Mouse (Mus musculus) adrenal gland, adult (tissue): ENCODE measurements around the gene Srrd.
"Not testable (repeated sequence)": the region's sequence is repeated elsewhere in the genome, so short reads cannot be mapped to it uniquely, and the experiment has no call there.

Experiments used
- DNase-seq, 2 experiments: peaks; one replicate each; pipeline ENCODE4 v3.0.0; 2022 to 2023; ENCODE audit warnings: low spot score in 1 of 2; ENCODE audit not compliant: inconsistent age in 2 of 2

Srrd gene

DNA sequence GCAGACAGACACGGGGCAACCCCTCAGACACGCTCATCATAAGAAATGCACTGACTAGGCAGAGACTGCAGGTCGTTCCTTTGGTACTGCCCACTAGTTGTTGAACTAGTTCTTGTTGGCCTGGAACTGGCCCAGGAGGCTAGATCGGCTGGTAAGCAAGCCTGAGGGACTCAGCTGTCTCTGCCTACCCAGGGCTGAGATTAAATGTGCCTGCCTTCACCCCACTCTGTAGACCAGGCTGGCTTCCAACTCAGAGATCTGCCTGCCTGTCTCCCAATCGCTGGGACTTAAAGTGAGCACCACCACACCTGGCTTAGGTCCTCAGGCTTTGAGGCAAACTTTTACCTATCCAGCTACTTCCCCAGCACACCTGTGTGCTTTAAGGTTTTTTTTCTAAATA, 22.5 kb downstream of the Srrd start:
- DNase-seq: no peak

DNA sequence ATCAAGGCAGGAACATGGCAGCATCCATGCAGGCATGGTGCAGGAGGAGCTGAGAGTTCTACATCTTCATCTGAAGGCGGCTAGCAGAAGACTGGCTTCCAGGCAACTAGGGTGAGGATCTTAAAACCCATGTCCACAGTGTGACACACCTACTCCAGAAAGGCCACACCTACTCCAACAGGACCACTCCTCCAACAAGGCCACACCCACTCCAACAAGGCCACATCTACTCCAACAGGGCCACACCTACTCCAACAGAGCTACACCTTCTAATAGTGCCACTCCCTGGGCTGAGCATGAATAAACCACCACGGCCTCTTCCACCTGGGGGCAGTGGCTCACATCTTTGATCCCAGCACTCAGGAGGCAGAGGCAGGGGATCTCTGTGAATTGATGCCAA, 23.5 kb downstream of the Srrd start:
- DNase-seq: not testable (repeated sequence)

DNA sequence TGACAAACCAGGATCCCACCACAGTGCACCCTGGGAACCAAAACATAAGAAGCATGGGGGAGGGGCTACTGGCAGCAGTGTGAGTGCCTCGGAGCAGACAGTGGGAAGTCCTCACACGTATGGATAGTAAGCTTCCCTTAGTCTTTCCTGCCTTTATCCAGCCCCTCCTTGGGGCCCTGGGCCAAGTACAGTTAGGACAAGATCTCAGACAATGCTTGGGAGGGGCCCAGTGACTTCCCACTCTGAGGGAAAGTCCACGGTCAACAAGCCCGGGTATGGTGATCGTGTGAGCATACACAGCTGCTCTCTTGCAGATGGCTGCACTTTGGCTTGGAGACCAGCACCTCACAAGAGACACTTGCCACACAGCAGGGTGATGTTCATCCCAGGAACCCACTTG, 25.5 kb downstream of the Srrd start:
- peak; percentile 34 to 62 for DNase-seq

DNA sequence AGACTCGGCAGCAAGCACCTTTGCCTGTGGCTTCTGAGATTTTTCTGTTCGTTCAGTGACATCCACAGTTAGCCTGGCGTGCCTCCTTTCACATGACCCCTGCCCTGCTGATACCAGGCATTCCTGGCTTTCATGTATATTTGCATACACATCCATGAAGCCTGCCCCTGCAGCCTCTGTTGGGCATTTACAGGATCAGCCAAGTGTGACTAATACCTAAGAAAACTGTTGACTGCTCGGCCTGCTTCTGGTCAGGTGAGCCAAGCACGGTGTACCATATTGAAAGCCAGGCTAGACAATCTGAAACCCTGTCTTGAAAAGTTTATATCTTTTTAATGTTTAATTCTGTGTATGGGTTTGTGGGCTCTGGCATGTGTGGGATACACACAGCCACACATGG, 26.4 kb downstream of the Srrd start:
- DNase-seq: no peak

DNA sequence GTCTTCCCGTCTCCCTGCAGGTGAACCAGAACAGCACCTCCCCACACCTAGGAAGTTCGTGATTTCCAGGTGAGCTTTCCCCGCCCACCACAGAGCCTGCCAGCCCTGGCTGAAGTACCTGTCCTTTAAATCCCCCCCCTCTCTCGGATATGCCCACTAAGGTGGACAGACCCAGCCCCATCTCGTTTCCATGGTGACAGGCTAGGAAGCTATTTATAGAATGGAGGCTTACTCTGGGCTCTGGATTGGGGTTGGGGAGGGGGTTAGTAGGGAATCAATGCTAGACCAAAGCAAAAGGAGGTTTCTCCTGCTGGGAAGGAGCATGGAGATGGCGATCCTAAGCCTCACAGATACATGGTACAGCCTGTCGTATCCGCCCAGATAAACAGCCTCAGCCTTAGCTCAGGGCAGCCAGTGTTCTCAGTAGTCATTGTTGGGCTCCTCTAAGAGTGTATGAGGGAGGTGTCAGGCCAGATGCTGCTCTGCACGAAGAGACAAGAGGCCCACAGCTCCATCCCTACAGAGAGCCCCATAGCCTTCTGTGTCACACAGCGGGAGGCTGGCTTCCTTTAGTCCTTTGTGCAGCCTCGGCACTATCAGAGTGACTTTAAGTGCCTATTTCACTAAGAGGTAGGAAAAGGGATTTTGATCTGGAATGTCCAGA, 29.5 kb downstream of the Srrd start:
- no peak for DNase-seq

DNA sequence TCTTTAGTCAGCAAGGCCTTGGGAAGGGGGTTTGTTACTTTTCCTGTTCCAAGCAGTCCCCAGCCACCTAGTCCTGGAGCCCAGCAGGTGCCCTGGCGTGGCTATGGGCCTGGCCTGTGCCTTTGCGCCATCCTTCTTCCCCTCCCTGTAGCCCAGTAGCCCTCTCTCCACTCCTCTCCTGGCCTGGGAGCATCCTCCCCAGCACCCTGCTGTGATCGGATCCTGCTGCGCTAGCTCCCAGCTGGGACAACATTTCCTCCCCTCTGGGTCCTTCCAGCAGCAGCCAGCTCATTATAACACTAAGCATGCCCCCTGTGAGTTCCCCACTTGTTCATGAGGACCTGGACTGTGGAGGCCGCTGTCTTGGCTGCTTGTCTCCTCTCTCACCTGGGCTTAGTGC, 37.0 kb downstream of the Srrd start:
- no peak for DNase-seq

DNA sequence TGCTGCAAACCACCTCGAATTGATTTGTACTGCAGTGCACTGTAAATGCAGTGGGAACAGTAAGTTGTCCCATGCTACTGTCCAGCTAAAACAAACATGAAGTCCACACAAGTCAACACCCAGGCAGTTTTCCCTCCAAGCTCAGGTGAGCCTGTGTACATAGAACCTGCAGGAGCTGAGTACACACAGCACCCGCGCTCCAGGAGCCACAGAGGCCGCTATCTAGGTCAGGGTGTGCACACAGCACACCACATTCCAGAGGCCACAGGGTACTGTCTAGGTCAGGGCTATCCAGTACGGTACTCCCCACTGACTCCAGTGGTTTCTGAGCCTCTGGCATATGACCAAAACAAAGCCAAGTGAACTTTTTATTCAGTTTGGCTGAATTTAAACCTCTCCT, 40.5 kb downstream of the Srrd start:
- DNase-seq: peak; percentile 77 to 88

DNA sequence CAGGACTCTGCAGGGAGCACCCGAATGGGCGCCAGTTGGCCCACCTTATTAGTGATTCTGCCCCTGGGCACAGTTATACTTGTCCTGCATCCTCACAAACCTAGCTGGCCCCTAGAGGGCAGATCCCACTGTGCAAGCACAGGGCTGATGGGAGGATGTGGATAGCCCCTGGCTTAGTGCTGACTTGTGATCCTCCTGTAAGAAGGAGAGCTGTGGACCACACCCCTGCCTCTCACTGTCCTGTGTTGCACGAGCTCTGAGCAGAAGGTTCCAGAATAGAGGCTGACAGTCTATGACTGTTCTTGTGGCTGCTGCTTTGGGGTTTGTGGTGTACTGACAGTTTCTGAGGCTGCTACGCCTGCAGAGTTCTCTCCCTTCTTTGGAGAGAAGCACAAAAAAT, 41.1 kb downstream of the Srrd start:
- peak in 1 of 2 experiments; percentile 67 for DNase-seq

DNA sequence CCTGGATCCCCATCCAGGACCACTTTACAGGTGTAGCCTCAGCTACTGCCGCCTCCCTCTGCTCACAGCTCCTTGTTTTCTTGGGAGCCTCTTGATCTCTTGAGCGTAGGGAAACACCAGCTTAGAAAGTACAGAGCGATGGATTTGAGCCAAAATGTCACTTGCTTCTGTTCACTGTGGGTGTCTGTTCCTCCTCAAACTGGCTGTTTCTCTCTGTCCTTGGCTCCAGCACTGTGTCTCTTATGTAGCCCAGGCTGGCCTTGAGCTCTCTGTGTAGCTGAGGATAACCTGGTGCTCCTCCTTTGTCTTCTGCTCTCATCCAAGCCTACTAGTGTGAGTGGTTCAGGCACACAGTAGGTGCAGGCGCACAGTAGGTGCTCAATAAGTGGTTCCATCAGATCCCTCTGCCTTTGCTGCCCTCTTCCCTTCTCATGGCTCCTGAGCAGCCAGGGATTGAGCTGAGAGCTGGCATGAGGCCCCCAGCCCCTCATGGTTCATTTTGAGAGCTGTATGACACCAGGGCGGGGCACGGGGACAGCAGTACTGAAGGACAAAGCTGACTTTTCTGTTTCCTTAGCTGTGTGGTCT, 42.0 kb downstream of the Srrd start:
- peak in 1 of 2 experiments; percentile 74 for DNase-seq

DNA sequence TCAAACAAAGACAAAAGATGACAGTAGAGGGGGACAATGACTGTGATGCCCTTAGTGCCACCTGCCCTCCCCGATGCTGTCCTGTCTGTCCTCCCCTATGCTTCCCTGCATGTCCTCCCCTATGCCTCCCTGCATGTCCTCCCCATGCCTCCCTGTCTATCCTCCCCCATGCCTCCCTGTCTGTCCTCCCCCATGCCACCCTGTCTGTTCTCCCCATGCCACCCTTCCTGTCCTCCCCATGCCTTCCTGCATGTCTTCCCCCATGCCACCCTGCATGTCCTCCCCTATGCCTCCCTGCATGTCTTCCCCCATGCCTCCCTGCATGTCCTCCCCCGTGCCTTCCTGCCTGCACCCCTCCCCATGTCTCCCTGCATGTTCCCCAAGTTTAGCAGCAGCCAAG, 42.7 kb downstream of the Srrd start:
- peak in 1 of 2 experiments; percentile 49 for DNase-seq

DNA sequence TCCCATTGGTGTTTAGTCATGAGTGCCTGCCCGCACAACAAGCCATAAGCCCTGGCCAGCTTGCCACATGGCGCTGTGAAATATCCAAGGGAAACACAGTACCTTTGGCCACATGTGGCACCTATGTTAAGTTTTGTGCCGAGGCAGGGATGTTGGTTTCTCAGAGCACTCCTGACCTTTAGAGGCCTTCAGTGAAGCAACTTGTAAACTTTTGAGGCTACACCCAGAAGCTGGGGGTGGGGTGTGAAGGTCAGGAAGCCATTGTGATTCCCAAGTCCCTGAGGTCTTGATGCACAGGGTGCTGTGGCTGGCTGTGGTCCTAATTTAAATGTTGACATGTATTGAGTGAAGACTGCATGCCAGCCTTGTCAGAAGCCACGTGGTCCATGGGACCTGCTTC, 43.4 kb downstream of the Srrd start:
- DNase-seq: no peak

DNA sequence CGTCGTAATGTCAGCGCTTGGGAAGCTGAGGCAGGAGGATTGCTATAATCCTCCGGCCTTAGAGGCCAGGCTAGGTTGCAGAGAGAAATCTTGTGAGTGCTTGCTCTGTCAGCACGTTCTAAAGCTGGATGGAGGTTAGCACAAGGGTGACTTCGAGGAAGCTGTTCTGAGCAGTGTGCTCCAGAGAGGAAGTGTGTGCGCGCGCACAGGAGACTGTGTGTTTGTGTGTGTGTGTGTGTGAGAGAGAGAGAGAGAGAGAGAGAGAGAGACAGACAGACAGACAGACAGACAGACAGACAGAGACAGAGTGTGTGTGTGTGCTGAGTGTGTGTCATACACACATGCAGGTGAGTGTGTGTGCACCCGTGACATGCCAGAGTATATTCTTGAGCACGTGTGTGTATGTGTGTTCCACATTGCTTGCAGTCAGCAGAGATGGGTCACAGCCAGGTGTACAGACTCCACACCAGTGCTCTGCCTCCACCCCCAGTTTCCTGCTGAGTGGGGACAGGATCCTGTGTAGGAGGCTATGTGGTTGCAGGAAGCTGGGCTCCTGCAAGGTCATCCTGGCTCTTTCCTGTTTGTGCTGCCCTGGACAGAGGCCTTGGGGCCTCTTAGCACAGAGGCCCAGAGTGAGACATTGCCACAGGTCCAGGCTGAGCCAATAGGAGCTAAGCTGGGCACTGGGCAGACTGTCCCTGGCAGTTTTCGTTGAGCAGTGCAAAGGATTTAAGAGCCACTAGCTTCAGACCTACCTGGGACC, 44.4 kb downstream of the Srrd start:
- DNase-seq: peak; percentile 86 to 93

DNA sequence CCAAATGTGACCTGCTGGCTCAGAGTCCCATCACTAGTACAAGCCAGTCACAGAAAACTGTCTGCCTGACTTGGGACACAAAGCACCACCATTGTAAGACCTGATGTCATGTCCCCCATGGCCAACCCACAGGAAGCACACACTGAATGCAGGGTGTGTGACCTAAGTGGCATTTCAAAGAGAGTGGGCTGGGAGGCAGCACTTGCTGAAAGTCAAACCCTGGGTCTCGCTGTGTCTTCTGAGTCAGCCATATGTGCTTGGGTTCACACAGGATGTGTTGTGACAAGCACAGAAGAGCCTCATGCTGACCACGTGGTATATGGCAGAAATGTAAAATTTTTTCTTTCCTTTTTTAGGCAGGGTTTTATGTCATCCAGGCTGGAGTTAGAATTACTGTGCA, 45.6 kb downstream of the Srrd start:
- no peak for DNase-seq

DNA sequence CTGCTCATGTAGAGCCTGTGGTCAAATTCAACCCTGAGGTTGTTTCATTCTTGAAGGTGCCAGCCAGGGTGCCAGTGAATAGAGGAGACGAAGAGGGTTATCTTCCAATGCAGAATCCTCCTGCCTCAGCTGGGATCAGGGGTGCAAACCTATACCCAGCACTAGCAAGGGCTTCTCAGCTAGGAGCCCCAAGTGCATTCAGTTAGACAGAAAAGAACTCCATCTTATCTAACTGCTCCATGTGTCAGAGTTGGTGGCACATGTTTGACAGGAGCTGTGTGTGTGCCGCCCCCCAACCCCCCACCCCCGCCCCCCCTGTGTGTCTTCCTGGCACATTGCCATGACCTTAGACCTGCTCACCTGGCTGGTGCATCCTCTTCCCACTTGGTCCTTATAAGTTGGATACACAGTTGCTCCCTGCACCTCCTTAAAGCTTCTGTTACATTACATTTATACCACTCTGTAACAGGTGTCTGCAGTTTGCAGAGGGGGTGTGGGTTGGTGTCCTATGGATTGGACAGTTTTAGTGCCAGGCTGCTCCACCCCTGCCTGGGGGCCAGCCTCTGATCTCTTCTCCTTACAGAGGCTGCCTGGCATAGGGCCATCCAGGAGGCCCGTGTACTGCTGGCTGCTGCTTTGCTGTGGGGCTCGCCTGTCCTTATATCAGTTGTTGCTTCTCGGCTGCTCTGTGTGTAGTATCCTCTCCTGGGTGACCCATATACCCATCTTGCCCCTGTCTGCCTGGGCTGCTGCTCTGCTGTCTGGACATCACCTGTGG, 46.2 kb downstream of the Srrd start:
- peak in 1 of 2 experiments; percentile 47 for DNase-seq

DNA sequence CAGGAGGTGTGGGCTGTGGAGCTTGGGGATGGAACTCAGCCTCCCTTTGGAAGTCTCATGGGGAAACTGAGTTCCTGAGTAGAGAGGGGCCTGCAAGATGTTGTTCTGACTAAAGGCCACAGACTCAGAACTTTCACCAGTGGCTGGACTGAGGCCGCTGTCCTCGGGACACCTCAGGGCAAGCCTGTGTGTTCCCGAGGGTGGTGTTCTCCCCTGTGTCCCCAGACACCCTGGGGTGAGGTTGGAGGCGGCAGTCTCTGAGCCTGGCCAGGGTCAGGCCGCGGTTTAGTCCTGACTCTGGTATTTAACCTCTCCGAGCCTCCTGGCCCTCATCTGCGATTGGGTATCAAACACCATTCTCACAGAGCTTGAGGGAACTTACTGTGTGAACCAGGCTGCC, 47.3 kb downstream of the Srrd start:
- no peak for DNase-seq

DNA sequence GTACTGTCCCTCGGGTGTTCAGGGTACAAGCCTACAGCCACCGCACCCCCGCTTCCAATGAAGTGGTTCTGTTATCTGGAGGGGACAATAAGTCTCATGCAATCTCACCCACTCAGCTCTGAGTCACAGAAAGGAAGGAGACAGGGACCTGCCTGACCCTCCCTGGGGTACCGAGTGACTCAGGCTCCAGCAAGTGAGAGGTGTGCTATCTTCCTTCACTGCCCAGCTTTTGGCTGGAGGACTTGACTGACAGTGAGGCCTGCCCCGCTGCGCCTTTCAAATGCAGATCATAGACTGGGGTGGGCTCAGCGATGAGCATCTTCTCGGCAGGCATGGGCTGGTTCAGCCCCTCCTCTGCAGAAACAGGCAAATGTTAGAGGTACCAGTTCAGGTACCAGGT, 47.7 kb downstream of the Srrd start:
- DNase-seq: peak; percentile 85 to 89

DNA sequence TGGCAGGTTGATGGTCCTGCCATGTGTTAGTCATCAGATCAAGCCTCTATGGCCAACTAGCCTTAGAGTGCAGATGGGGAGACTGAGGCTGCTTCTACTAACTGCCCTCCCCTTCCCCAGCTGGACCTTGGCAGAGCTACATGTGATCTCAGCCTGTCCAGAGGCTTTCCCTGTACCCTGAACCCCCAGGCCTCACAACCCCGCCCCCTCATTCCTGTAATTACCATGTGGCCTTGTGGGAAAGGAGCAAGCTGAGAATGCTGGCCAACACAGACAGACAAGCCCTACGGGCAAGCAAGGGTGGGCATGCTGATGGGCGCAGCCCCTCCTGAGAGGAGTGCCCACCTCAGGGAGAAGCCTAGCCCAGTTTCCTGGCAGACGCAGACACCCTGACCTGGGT, 48.1 kb downstream of the Srrd start:
- peak in 1 of 2 experiments; percentile 79 for DNase-seq

DNA sequence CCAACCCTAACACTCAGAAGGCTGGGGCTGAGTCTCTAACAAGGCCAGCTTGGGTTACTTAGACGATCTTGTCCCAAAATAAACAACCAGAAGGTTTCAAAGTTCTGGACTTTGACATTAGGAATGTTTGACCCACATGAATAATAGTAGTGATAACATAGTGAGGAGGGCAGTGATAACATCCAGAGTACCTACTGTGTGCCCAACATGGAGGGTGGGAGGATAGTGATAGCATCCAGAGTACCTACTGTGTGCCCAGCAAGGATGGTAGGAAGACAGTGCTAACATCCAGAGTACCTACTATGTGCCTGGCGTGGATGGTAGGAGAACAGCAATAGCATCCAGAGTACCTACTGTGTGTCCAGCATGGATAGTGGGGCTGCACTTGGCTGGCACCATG, 49.0 kb downstream of the Srrd start:
- no peak for DNase-seq

DNA sequence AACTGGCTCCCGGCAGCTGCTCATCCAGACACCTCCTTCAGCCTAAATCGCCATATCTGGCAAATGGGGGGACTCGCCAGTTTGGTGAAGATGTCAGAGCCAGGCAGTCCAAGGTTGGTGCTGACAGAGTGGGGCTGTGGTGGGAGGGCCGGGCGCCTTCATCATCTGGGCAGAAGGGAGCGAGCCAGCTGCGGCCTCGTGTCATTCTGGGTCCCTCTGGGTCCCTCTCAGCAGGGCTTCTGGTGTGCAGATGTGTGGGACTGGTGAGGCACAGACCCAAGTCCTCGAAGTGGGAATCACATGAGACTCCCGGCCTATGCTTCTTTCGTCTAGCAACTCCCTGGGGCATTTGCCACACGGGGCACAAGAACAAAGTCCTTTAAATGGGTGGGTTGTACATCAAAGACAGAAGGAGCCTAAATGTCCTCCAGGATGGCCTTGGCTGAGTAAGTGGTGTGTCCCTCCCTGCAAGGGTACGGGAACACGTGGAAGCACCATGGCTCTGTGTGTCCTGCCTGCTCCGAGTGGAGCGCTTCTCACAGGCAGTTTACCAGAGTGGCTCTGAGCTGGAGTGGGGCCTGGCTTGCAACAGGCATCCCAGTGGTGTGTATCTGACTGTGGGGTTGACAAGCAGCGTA, 50.4 kb downstream of the Srrd start:
- peak; percentile 86 to 92 for DNase-seq

DNA sequence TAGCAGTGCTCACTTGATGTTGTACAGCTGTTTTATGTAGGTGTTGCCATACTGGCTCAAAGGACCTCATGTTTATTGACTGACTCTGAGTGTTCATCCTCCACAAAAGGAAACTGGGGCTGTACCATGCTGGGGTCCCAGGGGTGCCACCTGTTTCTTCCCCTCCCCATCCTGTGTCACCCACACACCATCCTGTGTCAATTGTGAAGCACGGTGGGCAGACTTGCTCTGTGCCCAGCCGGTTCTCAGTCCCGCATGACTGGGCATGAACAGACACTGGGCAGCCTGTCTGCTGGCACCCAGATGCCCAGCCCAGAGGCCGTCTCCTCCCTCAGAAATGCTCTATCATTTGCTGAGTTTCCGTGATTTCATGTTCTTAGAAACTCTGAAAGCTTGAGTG, 51.0 kb downstream of the Srrd start:
- peak; percentile 54 to 83 for DNase-seq

DNA sequence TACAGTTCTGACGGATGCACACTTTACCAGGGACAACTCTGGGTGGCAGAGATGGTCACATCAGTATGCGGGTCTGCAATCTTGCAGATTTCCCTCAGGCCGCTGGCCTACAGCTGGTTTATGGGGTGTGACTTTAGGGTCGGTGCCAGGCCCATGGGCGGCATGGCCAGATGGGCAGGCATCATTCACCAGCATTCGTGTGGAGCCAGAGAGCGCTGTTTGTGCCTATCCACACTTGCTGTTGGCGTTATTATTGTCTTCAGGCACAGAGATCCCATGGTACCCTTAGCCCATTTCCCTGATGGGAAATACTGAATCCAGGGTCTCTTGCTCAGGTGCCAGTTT, 52.3 kb downstream of the Srrd start:
- peak; percentile 43 to 70 for DNase-seq
